Mouse (Mus musculus) thymus, postnatal 36 days (tissue): ENCODE results near the gene 1600002K03Rik.
A peak's percentile ranks its signal among the peaks of the same experiment; 100 is the strongest.

Experiments used
- DNase-seq, 2 experiments: peaks; one replicate each; pipeline ENCODE4 v3.0.0; 2022; ENCODE audit warnings: mixed read lengths in 2 of 2

1600002K03Rik gene

DNA sequence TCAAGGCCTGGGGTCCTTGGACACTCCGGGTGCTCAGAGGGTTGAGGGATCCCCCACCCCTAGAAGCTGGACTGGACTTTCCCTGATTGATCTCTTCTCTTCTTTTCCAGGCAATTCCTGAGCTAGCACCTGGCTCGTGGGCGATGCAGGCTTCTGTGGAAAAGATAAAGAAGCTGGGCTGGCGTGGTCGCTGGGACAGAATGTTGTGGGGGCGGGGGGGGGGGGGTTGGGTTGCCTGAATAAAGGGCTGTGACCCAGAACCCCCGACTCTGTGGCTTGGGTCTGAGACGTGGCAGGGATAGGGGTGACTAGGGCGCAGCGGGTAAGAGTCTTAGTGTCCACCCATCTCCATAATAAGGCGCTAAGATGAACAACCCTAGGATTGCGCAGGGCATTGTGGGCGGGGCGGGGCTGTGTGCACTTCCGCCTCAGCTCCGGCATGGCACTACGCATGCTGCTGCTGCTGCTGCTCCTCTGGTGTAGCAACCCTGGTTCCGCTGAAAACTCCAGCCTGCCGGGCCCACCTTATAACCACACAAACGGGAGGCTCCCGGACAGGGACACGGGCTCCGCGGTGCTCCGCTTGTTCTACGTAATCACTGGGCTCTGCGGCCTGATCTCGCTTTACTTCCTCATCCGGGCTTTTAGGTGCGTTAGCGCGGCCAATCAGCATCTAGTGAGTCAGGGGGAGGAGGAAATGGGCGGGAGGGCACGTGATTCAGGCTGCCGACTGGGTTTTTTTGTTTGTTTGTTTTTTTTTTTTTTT is at the start of gene 1600002K03Rik:
1600002K03Rik (plus strand) TSS at position 418 of the 766 bp plus-strand sequence.
- peak; percentile 88 to 89 for DNase-seq

DNA sequence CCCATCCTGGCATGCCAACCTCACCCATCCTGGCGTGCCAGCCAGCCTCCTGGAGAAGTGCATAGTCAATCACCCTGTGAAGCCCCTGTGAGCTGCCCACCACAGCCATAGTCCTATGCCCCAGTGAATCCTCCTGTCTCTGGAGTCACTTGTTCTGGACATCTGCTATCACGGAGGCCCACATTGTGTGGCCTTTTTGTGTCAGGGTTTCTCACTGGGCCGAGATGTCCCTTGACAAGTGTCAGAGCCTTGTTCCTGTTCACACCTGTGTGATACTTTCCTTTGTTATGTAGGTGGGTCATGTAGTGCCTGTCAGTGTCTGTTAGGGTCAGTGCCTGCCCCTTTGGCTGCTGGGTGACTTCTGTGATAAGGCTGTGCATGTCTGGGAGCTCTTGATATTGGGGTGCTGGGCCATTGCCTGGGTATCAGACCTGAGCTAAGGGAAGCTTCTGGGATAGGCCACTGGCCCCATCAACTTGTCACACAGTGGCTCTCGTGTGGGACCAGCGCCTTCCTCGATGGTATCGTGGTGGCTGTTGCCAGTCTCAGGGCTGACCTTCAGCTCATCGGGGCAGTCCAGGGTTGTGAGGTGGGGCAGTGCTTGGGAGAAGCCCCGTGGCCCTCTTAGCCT is 48.7 kb upstream of the 1600002K03Rik start:
- no peak for DNase-seq

DNA sequence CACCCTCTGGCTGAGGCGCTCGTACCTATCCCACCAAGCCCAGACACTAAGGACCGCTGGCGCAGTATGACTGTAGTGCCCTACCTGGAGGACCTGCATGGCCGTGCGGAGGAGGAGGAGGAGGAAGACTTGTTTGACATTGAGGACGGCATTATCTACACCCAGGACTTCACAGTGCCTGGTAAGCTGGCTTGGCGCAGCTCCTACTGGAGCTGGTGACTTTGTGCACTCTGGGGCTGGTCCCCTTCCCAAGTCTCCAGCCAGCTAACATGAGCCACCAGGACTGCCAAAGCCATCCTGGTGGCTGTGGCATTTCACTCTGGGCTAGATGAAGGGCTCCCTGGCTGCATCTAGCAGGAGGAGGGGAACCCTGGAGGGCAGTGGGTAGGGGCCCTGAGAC is 44.8 kb upstream of the 1600002K03Rik start:
- no peak for DNase-seq

DNA sequence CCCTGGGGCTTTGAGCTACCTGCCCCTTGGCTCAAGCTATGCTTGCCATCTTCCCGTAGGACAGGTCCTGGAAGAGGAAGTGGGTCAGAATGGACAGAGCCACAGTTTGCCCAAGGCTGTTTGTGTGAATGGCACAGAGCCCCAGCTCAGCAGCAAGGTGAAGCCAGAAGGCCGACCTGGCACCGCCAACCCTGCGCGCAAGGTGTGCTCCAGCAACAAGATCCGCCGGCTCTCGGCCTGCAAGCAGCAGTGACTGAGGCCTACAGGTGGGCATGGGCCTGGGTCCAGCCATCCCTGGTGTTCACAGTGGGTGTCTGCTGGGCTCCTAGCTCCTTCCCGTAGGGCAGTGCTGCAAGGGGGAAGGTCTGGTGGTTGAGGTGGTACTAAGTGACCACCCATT is 42.9 kb upstream of the 1600002K03Rik start:
- DNase-seq = no peak

DNA sequence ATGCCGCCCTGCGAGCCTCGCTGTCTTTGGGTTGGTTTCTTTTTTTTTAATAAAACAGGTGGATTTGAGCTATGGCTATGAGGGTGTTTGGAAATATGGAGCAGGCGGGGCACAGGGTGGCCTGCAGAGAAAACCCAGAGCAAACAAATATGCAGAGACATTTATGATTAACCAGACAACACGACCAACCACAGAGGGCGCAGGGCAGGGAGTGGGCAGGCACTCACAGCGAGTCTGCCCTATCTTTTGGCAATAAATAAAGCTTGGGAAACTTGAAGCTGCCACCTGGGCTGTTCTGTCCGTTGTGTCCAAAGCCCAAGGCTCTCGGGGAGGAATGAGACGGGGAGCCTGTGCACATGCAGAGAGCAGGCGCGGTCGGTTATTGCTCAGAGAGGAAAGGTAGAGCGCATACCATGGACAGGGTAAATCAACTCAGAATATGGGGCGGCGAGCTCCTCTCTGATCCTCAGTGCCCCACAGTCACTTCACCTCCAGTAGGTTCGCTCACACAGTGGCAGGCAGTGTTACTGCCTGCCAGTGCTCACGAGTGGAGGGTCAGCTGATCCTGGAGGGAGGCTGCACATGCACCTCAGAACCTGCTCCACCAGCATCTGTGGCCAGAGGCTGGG is 42.2 kb upstream of the 1600002K03Rik start:
- DNase-seq = no peak

DNA sequence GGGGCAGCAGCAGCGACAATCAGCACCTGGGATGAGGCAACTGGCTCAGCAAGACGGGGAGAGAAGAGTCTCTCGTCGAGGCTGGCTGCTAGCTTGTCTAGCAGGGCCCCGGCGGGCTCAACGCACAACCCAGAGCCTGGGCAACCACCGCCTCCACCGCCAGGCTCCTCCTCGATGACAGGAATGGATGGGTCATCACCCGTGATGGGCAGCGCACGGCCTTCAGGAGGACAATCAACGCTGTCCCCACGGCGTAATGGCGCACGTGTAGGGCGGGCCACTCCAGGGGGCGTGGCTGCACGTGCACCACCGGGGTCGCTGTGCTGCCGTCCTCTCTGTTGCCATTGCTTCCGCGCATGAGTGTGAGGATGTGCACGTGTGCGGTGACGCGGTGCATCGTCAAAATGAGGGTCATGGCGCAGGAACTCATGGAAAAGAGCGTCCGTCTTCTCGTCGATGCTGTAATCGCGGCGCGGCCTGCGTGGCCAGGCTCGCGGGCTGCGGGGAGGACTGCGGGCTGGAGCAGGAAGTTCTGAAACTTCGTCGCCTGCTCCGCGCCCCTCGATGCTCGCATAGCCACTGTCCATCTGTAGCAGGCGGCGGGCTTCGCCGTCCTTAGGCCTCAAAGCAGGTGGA is 41.3 kb upstream of the 1600002K03Rik start:
- peak in 1 of 2 experiments; percentile 28 for DNase-seq

DNA sequence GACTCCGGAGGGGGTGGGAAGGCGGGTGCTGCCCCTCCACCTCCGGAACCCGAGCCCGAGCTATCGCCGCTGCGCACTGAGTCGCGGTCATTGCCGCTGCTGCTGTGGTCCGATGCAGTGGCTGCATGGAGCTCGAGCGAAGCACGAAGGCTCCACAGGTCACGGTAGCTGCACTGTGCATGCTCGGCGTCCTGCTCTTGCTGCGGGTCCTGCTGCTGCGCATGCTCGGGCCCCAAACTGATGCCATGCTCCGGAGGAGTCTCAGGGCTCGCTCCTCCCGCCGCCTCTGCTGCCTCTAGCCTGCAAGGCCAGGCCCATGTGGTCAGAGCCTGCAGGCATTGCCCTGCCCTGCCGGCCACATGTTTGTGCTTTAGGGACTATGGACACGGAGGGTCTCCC is 40.8 kb upstream of the 1600002K03Rik start:
- DNase-seq = no peak

DNA sequence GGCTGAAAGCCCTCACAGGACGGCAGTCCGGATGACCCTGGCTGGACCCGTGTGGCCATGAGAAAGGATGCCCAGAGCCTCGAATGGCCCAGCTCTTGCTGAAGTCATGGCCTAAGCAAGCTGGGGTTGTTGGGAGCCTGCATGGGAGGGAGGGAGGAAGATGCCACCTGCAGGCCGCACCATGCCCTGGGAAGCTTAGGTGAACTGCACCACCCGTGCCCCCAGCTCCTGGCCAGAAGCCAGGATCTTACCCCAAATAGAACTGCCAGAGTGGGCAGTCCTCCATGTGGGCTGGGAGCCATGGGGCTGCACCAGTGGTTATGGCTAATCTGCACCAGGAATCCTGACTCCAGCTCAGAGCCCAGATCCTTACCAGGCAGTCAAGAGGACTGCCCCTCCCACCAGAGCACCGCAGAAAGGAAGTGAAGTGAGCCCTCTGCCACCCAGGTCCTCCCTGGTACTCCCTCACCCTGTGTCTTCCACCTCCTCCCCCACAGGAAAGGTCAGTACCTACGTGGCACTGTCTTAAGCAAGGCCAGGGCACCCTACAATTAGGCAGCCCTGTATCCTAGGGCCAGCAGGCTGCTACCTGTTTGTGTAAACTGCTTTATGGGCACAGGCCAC is 39.4 kb upstream of the 1600002K03Rik start:
- DNase-seq = peak in 1 of 2 experiments; percentile 47

DNA sequence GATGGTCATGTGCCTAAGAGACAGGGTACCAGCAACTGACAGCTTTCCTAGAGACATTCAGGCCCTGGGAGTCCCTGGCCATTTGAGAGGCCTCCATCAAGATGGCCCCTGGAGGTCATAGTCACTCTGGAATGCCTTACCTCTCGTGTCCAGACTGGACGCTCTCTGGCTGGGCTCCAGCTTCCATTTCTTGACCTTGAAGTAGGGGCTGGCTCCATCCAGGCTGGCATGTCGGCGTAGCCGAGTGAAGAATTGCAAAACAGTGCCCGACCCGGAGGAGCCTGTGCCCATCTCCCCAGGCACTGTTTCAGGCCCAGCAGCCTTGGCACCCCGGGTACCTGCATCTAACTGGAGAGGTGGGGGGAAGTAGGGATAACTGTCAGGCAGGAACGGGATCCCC is 38.3 kb upstream of the 1600002K03Rik start:
- no peak for DNase-seq

DNA sequence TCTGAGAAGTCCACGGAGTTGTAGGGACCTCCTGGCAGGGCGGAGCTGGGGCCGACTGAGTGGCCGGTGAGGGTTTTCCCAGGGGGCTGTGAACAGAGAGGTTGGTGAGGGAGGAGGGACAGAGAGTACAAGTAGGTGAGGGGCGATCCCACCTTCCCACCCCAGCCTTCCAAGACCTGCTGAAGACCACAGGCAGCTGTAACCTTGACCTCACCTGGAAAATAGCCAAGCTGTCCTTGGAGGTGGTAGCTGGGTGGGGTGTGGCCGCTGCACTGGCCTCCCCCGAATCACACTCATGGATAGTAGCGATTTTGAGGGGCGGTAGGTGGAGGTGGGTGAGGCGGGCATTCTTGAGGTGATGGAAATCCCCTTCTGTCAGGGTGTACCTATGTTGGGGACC is 37.6 kb upstream of the 1600002K03Rik start:
- DNase-seq = no peak

DNA sequence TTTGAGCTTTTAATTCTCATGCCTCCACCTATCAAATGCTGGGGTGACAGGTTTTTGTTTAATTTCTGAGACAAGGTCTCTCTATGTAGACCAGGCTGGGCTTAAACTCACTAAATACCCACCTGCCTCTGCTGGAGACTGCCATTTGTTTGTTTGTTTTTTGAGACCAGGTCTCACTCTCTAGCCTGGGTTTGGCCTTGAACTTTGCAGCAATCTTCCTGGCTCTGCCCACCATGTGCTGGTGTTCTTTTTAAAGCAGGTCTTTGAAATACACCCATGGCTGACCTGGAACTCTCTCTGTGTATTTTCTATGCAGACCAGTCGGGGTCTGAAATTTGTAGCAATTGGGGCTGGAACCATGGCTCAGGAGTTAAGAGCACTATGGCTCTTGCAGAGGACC is 37.1 kb upstream of the 1600002K03Rik start:
- DNase-seq = no peak

DNA sequence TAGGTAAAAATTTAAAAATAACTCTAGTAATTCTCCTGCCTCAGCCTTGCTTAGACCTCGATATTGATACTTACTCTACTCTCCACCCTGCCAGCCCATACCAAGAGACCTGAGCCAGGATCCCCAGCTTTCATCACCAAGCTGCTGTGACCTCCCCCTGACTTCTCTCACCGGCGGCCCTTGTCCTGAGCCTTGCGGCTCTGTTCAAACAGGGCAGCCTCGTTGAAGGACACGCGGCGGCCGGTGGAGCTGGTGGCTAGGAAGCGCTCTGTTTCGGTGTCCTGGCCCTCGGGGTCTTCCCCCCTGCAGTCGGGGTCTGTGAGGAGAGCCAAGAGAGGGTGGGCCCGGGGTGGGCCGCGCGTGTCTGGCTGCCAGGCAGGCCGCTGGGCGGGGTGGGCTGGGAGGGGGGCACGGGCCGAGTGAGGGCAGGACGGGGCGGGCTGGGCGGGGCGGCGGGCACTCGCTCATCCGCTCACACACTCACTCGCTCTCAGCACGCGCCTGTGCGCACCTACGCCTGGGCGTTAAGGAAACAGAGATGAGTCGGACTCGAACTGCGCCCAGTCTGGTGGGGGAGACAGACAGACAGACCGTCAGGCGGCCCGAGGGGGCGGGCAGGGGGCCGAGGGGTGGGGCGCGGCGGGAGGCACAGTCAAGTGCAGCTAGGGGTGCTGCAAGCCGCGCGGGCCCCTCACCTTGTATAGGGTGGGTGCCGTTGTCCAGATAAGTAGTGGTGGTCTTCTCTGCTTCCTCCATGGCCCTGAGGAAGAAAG is 36.4 kb upstream of the 1600002K03Rik start:
- DNase-seq = peak in 1 of 2 experiments; percentile 26

DNA sequence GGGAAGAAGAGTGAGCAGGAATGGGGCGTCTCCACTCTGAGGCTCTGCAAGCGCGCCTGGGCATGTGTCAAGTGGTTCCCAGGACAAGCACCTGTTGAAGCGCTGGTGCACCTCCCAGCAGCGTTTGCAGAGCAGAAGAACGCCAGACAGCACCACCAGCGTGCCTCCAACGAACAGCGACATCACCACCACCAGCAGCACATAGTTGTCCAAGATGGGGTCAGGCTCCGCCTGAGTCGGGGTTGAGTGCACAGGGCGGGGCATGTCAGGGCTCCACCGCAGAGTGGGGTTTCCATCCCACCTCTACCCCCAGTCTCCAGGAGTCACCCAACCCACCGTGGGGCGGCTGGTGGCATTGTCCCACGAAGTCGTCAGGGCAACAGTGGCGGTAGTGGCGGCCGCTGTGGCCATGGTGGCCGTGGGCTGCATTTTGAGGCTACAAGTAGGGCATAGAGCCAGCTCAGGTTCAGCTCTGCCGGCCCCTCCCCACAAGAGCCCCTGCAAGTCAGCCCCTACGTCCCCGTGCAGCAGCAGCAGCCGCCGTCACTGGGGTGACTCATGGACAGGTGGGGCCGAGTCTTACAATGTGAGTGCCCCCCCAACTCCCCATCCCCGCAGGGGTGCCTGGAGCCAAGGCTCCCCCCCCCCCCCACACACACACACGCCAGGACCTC is 35.7 kb upstream of the 1600002K03Rik start:
- DNase-seq = peak in 1 of 2 experiments; percentile 52

DNA sequence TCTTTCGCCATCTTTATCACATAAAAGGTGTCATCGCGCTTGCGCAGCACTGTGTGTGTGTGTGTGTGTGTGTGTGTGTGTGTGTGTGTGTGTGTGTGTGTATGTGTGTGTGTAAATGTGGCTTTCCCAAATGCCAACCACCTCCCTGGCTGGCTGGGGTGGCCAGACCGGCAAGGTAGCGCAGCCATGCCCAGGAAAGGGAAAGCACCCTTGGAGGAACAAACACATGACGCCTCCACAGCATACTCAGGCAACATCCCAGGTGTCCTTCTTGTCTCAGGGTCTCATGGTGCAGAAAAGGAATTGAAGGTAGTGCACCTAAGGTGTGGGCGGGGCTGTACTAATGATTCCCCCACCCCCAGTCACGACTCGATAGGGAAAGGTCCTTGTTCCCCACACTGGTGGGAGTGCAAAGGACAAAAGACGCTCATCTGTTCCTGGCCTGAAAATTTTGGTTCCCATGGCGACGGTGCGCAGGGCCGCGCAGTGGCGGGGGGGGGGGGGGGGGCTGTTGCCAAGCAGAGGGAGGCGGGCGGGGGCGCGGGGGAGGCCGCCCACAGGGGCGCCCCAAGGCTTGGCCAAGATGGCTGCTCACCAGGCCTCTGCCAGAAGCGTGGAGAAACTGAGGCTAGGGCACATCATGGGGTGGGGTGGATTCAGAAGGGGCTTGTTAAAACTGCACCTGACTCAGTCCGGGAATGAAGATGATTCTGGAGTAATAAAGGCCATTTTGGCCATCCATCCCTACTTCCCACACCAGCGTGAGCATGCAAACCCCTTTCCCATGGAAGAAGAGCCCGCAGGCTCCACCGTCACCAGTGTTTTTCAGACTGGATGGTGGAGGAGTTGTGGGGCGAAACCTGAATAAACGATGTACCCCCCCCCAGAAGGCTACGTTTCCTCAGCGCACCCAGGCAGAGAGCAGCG is 34.9 kb upstream of the 1600002K03Rik start:
- peak in 1 of 2 experiments; percentile 32 for DNase-seq

DNA sequence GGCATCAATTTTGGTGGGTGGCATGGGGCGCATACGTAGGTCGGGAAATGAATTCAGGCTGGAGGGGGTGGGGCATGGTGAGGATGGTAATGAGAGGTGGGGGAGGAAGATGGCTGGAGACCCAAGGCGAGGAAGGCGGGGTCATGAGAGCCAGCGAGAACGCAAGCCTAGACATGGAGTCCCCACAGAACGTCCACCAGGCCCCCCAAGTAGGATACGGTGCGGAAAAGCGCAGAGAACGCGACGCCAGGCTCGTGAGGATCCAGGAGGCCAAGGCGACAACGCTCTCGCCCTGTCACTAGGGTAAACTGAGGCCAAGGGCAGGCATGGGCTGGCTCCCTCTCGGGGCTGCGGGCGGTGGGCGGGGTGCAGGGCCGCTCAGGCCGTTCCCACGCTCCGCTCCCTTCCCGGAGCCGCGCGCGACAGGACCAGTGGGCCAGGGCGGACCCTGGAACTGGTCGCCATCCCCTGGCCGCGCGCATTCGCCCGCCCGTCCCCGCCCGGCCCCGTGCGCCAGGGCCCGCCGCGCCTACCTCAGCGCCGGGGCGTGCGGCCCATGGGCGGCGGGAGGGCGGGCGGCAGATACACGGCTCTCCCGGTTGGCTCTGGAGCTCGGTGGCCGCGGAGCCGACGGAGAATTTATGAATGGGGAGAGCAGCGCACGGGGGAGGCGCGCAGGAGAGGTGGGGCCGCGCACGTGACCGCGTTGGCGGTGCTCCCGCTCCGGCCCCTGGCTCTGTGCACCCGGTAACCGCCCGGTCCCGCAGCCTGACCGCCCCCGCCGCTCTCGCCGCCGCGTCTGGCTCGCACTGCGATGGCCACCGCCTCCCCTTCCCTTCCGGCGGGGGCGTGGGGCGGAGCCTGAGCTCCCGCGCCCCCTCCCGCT is 33.9 kb upstream of the 1600002K03Rik start, which contains the start of gene Atp5d:
Atp5d (plus strand) TSS at position 80 of the 886 bp plus-strand sequence.
- DNase-seq = peak; percentile 65 to 73

DNA sequence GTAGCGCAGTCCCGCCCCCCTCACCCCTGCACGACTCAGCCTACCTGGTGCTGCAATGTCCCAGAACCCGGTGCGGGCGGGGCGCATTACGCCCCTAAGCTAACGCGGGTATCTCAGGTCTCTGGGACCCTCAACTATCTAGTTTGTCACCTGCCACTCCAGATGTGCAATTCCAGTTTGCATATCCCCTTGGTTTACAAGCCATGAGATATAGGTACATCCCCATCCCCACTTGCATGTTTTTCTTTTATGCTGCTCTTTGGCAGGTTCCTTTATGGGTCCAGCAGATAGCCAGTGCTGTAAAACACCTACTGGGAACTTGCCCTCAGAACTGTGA is 33.3 kb upstream of the 1600002K03Rik start:
- no peak for DNase-seq

DNA sequence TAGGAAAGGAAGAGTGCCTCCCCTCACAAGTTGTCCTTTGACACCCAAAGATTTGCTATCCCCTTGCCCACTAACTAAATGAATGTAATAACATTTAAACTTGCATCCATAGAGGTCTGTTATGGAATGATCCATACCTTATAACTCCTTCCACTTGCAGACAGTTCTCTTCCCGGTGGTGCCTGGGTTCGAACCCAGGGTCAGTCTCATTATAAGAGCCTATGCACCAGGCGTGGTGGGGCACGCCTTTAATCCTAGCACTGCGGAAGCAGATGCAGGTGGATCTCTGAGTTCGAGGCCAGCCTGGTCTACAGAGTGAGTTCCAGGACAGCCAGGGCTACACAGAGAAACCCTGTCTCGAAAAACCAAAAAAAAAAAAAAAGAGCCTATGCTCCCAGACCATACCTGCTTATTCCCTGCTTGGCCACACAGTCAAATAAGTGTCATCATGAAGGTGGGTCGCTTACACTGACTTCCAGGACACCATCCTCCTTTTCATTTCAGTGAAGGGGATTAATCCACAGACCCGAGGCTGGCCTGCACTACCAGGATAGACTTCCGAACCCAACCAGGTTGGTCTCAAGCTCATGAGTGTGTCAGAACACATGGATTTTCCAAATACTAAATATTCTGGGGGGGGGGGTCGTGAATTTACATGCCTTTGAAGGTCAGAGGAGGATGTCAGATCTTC is 32.6 kb upstream of the 1600002K03Rik start:
- no peak for DNase-seq

DNA sequence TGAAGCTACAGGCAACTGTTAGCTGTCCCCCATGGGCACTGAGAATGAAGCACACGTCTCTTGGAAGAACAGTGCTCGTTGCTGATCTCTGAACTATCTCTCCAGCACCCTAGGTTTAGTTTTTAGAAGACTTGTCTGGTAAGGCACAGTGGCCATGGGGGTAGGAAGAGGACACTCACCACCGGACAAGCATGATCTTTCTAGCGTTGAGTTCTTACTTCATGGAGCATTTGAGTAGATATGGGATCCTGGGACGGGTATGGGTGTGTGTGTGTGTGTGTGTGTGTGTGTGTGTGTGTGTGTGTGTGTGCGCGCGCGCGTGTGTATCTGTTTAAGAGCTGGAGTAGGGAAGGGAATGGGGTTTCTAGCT is 32.1 kb upstream of the 1600002K03Rik start, which contains the start of gene Cbarp:
Cbarp (minus strand) TSS at position 170 of the 370 bp plus-strand sequence.
- no peak for DNase-seq

DNA sequence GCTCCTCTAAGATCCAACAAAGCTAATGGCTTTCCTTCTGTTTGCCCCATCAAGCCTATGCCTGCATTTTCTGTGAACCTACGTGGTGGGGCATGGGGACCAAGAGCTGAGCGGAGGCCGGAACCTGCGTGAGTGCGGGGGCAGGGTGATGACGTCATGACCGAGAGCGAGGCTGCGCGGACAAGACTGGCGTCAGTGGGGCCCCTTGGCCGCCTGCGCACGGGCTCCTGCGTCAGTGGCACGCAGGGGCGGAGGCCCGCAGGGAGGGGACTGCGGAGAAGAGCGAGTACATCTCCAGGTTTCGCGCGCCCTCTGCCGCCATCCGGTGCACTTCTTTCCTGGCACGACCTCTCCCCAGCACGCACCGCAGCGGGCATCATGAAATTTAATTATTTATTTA is 31.5 kb upstream of the 1600002K03Rik start:
- peak; percentile 94 to 98 for DNase-seq
